Mouse (Mus musculus) adrenal gland, postnatal 25 days (tissue): Measurements from ENCODE around the gene Ankrd55. TPM values are rescaled to one million over a fixed set of nuclear protein-coding genes. Genes with fewer than 3 reads are reported as not detected.
A peak's percentile ranks its signal among the peaks of the same experiment; 100 is the strongest.

Experiments
- DNase-seq: peaks from one replicate; pipeline ENCODE4 v3.0.0; 2021; ENCODE audit warnings: mixed read lengths
- long read RNA-seq: library from polyadenylated mRNA; stranded (forward); transcript quantifications from one replicate; pipeline ENCODE4 v2.0.0, GENCODE M21; 2021
- total RNA-seq: library from RNA; stranded (reverse); gene quantifications from 2 replicates; pipeline ENCODE4 v1.2.3, GENCODE M21; 2021

The Ankrd55 gene
- total RNA-seq: 12.2 and 23.4 TPM in 2 replicates
- long read RNA-seq: 0 reads

DNA sequence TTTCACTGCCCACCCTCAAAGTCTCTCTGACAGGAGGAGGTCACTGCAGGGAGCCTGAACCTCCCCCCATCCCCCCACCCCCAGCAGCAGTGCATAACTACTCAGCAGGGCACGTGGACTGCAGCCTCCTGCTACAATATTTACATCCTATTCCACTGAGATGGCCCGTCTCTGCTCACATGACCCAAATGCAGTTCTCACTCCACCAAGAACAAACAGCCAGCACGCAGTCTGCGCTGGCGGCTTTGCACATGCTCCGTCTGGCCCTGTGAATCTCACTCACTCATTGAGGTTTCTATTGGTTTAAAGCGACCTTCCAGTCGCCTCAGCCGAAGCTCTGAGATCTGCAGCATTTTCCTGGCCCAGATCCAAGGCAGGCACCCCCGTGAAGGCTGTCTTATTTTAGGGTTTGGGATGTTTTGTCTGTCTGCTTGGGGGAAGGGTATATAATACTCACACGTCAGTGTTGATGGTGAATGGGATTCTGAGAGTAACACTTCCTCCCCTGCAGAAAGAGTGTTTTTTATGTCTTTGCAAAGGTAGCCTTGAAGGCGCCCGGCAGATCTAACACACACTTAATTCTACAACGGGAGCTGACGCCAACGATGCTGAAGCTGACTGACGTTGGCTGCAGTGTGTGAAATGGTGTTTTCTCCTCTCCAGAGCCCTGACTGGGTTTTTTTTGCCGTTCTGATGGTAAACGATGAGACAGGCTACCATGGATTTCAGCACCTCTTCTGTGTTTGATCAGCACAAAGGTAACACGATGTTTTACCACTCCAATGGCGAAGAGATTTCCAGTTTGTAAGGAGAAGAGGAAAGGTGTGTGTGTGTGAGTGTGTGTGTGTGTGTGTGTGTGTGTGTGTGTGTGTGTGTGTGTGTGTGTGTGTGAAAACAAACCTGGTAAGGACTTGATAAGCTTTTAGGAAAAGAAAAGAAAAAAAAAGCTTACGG, at the start of gene Ankrd55:
TSS of gene Ankrd55 (plus strand) at position 227 of the 954 bp plus-strand sequence.
- DNase-seq: peak; percentile 52

GRCm38 (mm10) chr13:112239239-112239638, 49.0 kb upstream of the Ankrd55 start:
- no peak for DNase-seq

DNA sequence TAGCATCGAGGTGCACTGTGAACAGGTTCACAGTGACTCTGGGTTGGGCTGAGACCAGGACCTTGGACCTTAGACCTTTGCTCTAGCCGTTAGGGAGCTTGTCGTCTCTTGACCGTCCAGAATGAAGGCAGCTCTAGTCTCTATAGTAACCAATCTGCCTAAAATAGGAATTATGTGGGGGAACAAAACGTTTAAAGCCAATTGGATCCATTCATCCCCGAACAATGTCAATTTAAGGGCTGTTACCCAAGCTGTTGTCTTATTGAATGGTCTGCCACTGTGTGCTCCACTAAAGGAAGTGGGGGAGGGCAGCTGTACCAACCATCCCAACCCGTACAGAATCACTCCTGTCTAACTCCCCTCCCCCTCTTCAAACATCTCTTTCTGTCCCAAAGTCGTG, 46.8 kb upstream of the Ankrd55 start:
- DNase-seq: no peak

DNA sequence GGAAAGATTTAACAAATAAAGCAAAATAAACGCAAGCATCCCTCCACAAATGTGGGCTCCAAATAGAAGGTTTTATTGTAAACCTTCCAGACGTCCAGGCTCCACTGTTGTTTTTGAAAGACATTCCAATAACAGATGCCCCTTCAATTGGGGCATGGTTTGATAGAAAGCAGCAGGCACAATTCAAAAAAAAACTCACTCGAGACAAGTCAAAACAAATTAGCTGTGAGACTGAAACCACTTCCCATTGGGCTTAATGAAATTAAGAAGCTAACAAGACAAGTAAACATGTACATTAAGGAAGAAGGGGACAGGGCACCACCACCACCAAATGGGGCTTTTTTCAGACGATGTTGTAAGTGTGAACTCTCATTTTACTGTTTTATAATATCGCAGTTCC, 43.1 kb upstream of the Ankrd55 start:
- DNase-seq: no peak

DNA sequence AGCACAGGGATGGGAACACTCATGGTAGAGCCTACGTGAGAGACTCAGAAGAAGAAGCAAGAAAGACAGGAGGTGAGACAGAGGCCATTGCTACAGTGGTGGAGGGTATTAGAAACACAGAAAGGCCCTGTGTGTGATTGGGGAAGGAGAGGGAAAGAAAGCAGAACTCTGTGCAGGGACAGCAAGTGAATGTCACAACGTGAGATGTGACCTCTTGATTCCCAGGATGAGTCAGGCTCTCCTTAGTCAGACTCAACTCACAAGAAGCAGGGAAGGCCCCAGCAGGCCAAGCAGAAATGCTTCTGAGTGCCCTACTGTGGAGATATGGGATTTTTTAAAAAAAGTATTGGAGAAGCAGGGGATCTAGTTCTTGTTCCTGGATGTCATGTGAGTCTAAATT, 36.8 kb upstream of the Ankrd55 start:
- no peak for DNase-seq

DNA sequence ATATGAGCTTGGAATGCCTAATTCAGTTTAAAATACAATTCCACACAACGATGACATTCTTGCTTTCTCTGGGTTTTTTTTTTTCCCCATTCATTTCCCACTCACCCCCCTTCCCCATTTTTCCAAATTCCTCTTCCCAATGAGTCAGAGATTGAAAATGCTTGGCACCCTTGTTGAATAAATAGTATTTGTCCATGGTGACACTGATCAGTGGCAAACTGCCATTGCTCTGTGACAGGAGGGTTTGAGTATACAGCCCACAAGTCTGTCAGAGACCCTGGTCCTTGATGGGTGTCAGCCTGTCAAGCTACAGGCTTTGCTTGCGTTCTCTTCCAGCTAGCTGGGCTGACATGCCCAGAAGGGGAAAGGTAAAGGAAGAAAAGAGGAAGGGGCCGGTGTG, 36.2 kb upstream of the Ankrd55 start:
- no peak for DNase-seq

DNA sequence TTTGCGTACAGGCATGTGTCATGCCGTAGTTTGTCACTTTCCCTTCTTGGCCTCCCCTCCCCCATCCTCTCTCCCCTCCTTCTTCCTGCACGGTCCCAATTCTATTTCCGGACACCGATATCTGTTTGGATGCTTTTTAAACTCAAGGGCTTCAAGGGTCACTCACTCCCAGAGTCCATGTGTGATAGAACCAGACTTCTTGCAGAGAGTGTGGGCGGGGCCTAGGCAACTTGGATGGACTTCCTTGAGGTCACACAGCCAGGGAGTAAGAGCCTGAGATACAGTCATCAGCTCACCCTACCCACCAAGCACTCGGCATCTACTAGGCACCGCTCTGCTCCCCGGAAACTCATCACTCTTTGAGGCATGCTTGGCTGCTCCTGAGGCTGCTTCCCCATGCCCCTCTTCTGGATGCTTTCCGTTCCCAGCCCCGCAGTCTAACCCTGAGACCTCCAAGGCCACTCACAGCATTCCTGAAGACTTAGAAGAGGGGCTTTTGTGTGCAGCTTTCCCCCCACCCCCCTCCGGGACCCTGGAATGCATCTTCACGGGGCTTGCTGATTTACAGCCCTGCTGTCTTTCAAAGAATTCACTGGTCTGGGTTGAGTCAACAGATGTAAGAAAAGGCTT, 35.1 kb upstream of the Ankrd55 start:
- no peak for DNase-seq

- DNase-seq: peak; percentile 33
Observed at GRCm38 (mm10) chr13:112254116-112254515, 34.1 kb upstream of the Ankrd55 start.

DNA sequence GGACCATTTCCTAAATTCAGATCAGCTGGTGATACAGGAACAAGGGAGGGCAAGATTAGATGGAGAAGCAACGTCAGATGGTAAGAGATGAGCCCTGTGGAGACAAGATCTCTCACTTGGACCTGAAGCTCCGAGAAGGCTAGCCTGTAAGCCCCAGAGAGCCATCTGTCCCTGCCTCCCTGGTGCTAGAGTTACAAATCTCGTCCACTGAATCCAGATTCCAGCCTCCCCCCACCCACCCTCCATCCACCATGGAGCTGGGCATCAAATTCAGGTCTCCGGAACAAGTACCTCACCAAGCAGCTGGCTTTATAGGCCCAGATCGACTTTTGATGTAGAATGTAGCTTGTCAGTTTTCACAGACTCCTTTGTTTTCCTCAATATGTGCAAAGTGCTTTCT, 32.4 kb upstream of the Ankrd55 start:
- no peak for DNase-seq

- no peak for DNase-seq
Observed at GRCm38 (mm10) chr13:112258478-112258877, 29.8 kb upstream of the Ankrd55 start.

GRCm38 (mm10) chr13:112259398-112259797, 28.9 kb upstream of the Ankrd55 start:
- DNase-seq: peak; percentile 67

DNA sequence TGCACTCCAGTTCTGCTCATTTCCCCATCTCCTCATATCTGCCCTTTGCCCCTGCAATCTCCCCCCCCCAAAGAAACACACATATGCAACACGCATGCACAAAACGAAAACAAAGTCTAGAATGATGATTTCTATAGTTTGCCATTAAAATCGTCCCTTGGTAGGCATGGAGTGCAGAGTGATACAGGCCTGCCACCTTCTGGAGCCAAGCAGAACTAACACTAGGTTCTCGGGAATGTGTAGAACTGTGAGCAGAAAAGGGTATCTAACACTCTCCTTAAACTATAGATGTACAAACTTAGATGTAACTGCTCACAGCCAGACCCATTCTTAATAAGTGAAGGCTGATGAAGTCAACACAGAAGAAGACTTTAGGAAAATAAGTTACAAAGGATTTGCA, 23.6 kb upstream of the Ankrd55 start:
- peak; percentile 36 for DNase-seq

- DNase-seq: no peak
Observed at GRCm38 (mm10) chr13:112271901-112272537, 16.2 kb upstream of the Ankrd55 start.

GRCm38 (mm10) chr13:112274636-112275035, 13.6 kb upstream of the Ankrd55 start:
- DNase-seq: no peak

DNA sequence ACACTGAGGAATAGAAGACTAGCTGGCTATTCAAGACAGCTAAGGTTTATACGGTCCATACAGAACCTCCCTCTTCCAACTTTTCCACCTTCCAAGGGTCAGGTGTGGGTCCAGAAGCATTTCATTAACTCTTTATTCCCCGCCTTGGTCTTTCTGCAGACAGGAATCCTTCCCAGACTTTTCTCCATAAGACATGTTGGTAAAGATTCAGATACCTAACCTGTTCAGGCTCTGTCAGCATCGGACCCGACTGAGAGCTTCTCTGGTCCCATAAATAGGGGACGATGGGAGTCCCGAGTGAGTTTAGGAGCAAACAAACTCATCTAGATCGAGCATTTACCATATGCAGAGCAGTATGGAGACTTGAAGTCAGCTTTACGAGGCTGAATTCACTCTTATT, 12.3 kb upstream of the Ankrd55 start:
- no peak for DNase-seq

DNA sequence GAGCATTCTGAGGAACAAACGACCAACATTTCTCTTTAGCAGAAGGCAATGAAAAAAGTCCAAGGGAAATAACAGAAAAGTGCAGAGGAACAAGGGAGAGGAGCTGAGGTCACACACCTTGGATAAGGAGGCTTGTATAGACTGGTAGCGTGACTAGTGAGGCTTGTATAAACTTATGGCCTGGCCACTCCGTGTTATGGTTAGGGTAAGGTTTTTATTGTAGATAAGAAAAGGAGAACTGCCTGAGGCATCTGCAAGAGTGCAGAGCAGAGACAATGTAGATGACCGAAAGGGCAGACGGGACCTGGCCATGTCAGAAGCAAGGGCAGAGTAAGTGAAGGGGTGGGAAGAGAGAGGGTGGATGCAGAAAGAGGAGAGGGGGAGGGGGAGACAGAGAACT, 10.7 kb upstream of the Ankrd55 start:
- DNase-seq: no peak

DNA sequence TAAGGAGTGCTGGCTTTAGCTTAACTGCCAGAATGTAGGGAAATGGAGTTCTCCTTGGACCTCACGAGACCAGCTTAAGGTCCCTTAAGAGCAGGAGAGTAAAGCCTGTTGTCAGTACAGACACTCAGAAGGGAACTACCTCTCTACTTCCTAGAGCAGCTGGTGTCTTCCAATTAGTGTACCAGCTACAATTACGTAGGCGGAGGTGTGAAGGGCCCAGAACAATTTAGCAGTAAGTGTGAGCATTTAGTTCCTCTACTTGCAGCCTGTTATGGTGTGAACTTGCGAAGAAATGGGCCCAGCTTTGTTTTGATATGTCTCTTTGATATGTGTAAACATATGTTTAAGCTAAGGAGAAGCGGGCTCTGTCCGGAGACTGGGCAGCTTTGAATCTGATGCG, 10.0 kb upstream of the Ankrd55 start:
- no peak for DNase-seq

DNA sequence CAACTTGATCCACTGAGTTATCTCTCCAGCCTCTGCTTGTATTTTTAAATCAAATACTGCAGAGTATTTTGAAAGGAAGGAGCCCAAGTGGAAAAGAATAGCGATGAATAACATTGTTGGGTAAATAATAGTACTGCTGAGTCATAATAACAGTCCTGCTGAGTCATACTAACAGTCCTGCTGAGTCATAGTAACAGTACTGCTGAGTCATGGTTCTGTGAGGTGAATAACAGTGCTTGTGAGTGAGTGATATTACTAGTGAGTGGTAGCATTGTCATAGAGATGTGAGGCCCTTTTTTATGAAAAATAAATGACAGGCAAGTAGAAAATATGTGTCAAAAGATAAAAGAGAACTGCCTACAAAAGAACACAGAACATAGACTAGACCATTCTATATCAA, 1.1 kb upstream of the Ankrd55 start:
- DNase-seq: no peak

DNA sequence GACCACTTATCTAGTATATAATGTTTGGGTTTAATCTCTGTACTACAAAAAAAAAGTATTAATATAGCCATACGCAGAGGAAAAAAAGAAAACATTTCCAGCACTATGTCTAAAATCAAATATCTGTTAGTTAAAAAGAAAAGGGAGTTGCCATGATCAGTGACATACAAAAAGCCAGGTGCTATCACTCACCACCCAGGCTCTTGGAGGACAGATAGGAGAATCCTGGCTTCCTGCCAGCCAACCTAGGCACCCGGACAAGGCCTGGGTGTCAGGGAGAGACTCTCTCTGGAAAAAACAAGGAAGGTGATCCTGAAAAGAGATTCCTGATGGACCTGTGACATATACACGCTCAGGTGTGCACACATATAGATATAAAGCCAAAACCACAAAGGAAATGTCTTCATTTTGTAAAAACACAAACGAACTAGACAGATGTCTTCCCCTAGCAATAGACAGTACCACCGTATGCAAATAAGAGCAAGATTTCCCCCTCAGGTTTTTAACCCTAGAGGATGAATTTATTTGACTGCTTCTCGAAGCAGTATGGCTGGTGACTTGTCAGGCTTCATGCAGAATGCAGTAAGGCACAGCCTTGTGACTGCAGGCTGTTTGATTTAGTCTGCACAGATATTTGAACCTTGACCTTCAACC, 553 bp upstream of the Ankrd55 start:
- peak; percentile 16 for DNase-seq

- no peak for DNase-seq
Observed at GRCm38 (mm10) chr13:112289338-112289737, 1.1 kb downstream of the Ankrd55 start.

- no peak for DNase-seq
Observed at GRCm38 (mm10) chr13:112289981-112290380, 1.7 kb downstream of the Ankrd55 start.

DNA sequence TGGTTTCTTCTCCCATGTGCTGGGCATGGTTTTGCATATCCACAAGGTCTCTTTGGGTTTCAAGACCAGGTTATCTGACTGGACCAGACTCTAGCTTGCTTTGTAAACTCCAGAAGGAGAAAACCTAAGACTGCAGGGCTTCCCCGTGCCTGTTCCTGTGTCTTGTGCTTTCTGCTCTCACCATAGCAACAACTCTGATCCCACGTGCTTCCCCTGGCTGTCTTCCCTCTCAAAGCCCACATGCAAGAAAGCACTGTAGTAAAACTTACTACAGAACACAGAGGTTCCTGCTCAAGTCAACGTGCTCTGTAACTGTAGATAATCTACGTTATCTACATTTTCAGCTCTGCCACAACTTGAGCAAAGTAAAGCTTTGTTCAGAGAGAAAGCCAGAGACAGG, 4.2 kb downstream of the Ankrd55 start:
- no peak for DNase-seq

DNA sequence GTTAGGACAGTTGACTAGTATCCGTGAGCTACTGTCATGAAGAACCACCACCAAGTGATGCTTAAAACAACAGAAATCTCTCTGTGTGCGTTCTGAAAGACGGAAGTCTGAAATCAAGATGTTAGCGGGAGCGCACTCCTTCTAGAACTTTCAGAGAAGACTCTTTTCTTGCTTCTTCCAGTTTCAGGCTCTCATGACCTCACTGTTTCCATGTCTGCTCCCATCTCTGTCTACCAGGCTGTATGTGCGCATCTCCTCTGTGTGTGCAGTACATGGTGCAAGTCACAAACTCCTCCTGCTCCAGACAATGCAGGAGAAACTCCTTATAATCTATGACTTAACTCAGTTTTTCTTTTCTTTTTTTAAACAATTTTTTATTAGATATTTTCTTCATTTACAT, 4.8 kb downstream of the Ankrd55 start:
- DNase-seq: no peak
